Mouse (Mus musculus) C2C12 (cell line): ENCODE data around the gene Cstf1.

Experiments
- CTCF ChIP-seq: IDR thresholded peaks from one replicate; pipeline ENCODE4 v1.5.1; 2011; ENCODE audit not compliant: control insufficient read depth, insufficient read depth, insufficient read length
- MAX ChIP-seq: IDR thresholded peaks from one replicate; pipeline ENCODE4 v1.6.1; 2011; ENCODE audit warnings: mild to moderate bottlenecking, control low read depth
- MYOD1 ChIP-seq: IDR thresholded peaks from one replicate; pipeline ENCODE4 v1.6.1; 2011; ENCODE audit warnings: low read depth; ENCODE audit not compliant: control insufficient read depth, insufficient read length
- USF1 ChIP-seq: IDR thresholded peaks from one replicate; pipeline ENCODE4 v1.6.1; 2011; ENCODE audit warnings: low read depth, mild to moderate bottlenecking, control low read depth, moderate library complexity

- TF ChIP-seq CTCF (no peak), MAX (no peak), MYOD1 (no peak), USF1 (no peak)
Measured at GRCm38 (mm10) chr2:172376999-172377515, 6.6 kb downstream of the Cstf1 start.
